Mouse (Mus musculus) C2C12 (cell line): ENCODE results near the gene Pla2g16.

Source experiments
- CTCF ChIP-seq: IDR thresholded peaks from one replicate; pipeline ENCODE4 v1.5.1; 2011; ENCODE audit not compliant: control insufficient read depth, insufficient read depth, insufficient read length
- MAX ChIP-seq: IDR thresholded peaks from one replicate; pipeline ENCODE4 v1.6.1; 2011; ENCODE audit warnings: mild to moderate bottlenecking, control low read depth
- USF1 ChIP-seq: IDR thresholded peaks from one replicate; pipeline ENCODE4 v1.6.1; 2011; ENCODE audit warnings: low read depth, mild to moderate bottlenecking, control low read depth, moderate library complexity

DNA sequence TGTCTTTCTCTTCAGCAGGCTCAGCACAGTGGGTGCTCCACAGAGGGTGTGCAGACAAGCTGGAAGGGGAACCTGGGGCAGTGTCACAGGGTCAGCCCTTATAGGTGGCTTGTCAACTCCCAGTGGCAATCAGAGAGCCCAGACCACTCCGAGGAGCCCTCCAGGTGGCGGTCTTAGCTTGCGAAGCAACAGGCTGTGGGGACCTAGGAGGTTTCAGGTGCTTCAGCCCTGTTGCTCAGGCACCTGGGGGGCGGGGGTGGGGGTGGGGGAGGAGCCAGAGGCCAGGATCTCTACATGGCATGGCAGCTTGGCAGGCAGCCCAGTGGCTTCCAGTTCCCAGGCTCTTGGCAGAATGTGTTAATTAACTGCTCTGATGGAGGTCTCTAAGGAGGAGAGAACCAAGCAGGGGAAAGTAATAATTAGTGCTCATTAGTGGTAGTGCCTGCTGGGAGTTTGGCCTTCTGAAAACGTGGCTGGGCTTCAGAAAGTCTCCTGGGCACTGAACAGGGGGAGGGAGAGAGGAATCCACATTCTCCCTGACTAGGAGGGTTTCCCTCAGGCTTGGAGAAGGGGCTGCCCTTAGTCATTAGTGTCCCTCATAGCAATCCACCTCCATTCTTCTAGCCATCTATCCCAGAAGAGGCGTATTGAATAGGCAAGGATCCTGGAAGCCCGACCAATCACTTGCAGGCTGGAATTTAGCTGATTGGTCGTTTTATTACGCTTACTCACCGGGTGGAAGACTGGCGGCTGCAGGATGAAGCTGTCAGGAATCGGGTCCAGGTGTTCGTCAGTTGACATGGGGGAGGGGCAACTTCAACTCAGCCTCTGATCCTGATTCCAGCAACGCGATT lies 48.9 kb downstream of the Pla2g16 start:
- TF ChIP-seq USF1 (no peak), CTCF (no peak), MAX (no peak)
